Mouse (Mus musculus): ENCODE measurements at regions not wholly inside any gene's neighbourhood (a gene's known extent, or its start where the extent isn't known, plus 50 kb on each side); places are given as distances from the start of the nearest gene placed in this dataset.

- DNase-seq: no peak
These were observed 551.2 kb upstream of the Btbd3 start for GRCm38 (mm10) chr2:137704948-137705723.

- DNase-seq: no peak
These were observed 551.8 kb upstream of the Btbd3 start for GRCm38 (mm10) chr2:137704565-137704947.

- DNase-seq: no peak
These were observed 552.3 kb upstream of the Btbd3 start for GRCm38 (mm10) chr2:137704051-137704450.

- DNase-seq: no peak
These were observed 560.5 kb upstream of the Btbd3 start for GRCm38 (mm10) chr2:137695885-137696284.

GRCm38 (mm10) chr2:137694020-137694419, 562.3 kb upstream of the Btbd3 start:
- DNase-seq: no peak

GRCm38 (mm10) chr2:137687208-137687607, 569.2 kb upstream of the Btbd3 start:
- no peak for DNase-seq

GRCm38 (mm10) chr2:137686735-137687134, 569.6 kb upstream of the Btbd3 start:
- DNase-seq: no peak

GRCm38 (mm10) chr2:137681762-137682161, 565.3 kb upstream of the Jag1 start:
- DNase-seq: no peak

GRCm38 (mm10) chr2:137663171-137663570, 546.7 kb upstream of the Jag1 start:
- no peak for DNase-seq

GRCm38 (mm10) chr2:137662216-137662615, 545.8 kb upstream of the Jag1 start:
- no peak for DNase-seq

GRCm38 (mm10) chr2:137660449-137660848, 544.0 kb upstream of the Jag1 start:
- no peak for DNase-seq

- DNase-seq: no peak
These were observed 537.9 kb upstream of the Jag1 start for GRCm38 (mm10) chr2:137654296-137654695.

- no peak for DNase-seq
These were observed 527.7 kb upstream of the Jag1 start for GRCm38 (mm10) chr2:137644160-137644559.

GRCm38 (mm10) chr2:137643269-137644055, 527.0 kb upstream of the Jag1 start:
- no peak for DNase-seq

GRCm38 (mm10) chr2:137635019-137635621, 518.7 kb upstream of the Jag1 start:
- DNase-seq: no peak

GRCm38 (mm10) chr2:137616637-137617036, 500.2 kb upstream of the Jag1 start:
- no peak for DNase-seq

GRCm38 (mm10) chr2:137613791-137614190, 497.3 kb upstream of the Jag1 start:
- DNase-seq: no peak

GRCm38 (mm10) chr2:137608506-137608905, 492.1 kb upstream of the Jag1 start:
- no peak for DNase-seq

GRCm38 (mm10) chr2:137598136-137598535, 481.7 kb upstream of the Jag1 start:
- DNase-seq: no peak

- DNase-seq: no peak
These were observed 478.1 kb upstream of the Jag1 start for GRCm38 (mm10) chr2:137594509-137594908.

GRCm38 (mm10) chr2:137591551-137591950, 475.1 kb upstream of the Jag1 start:
- no peak for DNase-seq

- no peak for DNase-seq
These were observed 465.0 kb upstream of the Jag1 start for GRCm38 (mm10) chr2:137581491-137581890.

GRCm38 (mm10) chr2:137575750-137576149, 459.3 kb upstream of the Jag1 start:
- DNase-seq: no peak
